Mouse (Mus musculus) brain, embryonic 18.5 days (tissue): ENCODE results near the gene Ehd4.

ENCODE experiments used
- DNase-seq: peaks from one replicate; pipeline ENCODE4 v3.0.0-alpha.2; 2012; ENCODE audit warnings: low read depth, low spot score

Ehd4 gene

GRCm38 (mm10) chr2:120076076-120076705, 78.2 kb downstream of the Ehd4 start:
- DNase-seq = no peak

GRCm38 (mm10) chr2:120074096-120074495, 80.3 kb downstream of the Ehd4 start:
- DNase-seq = no peak

- DNase-seq = no peak
These were observed 84.9 kb downstream of the Ehd4 start for GRCm38 (mm10) chr2:120069466-120069990.

GRCm38 (mm10) chr2:120068555-120069465, 85.6 kb downstream of the Ehd4 start:
- DNase-seq = no peak

- DNase-seq = no peak
These were observed 88.2 kb downstream of the Ehd4 start for GRCm38 (mm10) chr2:120066224-120066623.

GRCm38 (mm10) chr2:120065243-120065642, 89.2 kb downstream of the Ehd4 start:
- DNase-seq = no peak

GRCm38 (mm10) chr2:120064639-120065038, 89.8 kb downstream of the Ehd4 start:
- DNase-seq = no peak

- no peak for DNase-seq
These were observed 92.2 kb downstream of the Ehd4 start for GRCm38 (mm10) chr2:120062248-120062647.

GRCm38 (mm10) chr2:120060651-120061050, 93.8 kb downstream of the Ehd4 start:
- DNase-seq = no peak

- no peak for DNase-seq
These were observed 94.2 kb downstream of the Ehd4 start for GRCm38 (mm10) chr2:120060190-120060589.

GRCm38 (mm10) chr2:120059466-120059865, 94.9 kb downstream of the Ehd4 start:
- no peak for DNase-seq

GRCm38 (mm10) chr2:120058818-120059217, 95.6 kb downstream of the Ehd4 start:
- DNase-seq = no peak

GRCm38 (mm10) chr2:120055923-120056322, 98.5 kb downstream of the Ehd4 start:
- DNase-seq = no peak

GRCm38 (mm10) chr2:120054771-120055552, 99.4 kb downstream of the Ehd4 start:
- DNase-seq = no peak

- DNase-seq = no peak
These were observed 103.0 kb downstream of the Ehd4 start for GRCm38 (mm10) chr2:120051405-120051804.

GRCm38 (mm10) chr2:120049632-120050274, 104.7 kb downstream of the Ehd4 start:
- no peak for DNase-seq

GRCm38 (mm10) chr2:120048173-120048572, 106.2 kb downstream of the Ehd4 start:
- no peak for DNase-seq

- no peak for DNase-seq
These were observed 107.7 kb downstream of the Ehd4 start for GRCm38 (mm10) chr2:120046486-120047310.

GRCm38 (mm10) chr2:120044676-120045075, 109.7 kb downstream of the Ehd4 start:
- DNase-seq = no peak

GRCm38 (mm10) chr2:120044101-120044603, 110.3 kb downstream of the Ehd4 start:
- DNase-seq = no peak
